Mouse (Mus musculus): Measurements from ENCODE around the gene Hist3h2a. TPM values are rescaled to one million over a fixed set of nuclear protein-coding genes. Genes with fewer than 3 reads are reported as not detected.
A peak's percentile ranks its signal among the peaks of the same experiment; 100 is the strongest.

Hist3h2a gene
- polyA plus RNA-seq, 1 experiment = 2.9 TPM

GRCm38 (mm10) chr11:58981541-58982447 is 27.3 kb downstream of the Hist3h2a start:
- peaks cover 37% of the 10 kb centered on the region for H3K36me3 ChIP-seq (ENCODE audit: control insufficient read depth, insufficient read depth, low read length, poor library complexity, severe bottlenecking)
- H3K27me3 ChIP-seq (ENCODE audit: control insufficient read depth, insufficient read depth, low read length, poor library complexity, severe bottlenecking) = no peaks in the 10 kb centered on the region
- peak; percentile 63 for TF ChIP-seq CTCF (IDR thresholded peaks at IDR 0.05; ENCODE audit: low read depth, low read length)
- no peak for TF ChIP-seq POLR2A (IDR thresholded peaks at IDR 0.05; ENCODE audit: insufficient read depth, low read length)
- no peak overlapping the region for H3K4me3 ChIP-seq (ENCODE audit: low read depth, low read length)
- H3K9me3 ChIP-seq (replicated peaks; ENCODE audit: control insufficient read depth, insufficient read depth, low read length, poor library complexity, severe bottlenecking) = no peaks in the 10 kb centered on the region
- H3K27ac ChIP-seq (ENCODE audit: insufficient read depth, low read length) = no peak overlapping the region
- H3K4me1 ChIP-seq (ENCODE audit: control insufficient read depth, insufficient read depth, low read length) = no peaks in the 10 kb centered on the region
- no peak overlapping the region for H3K9ac ChIP-seq (ENCODE audit: low read depth, poor library complexity, severe bottlenecking)

GRCm38 (mm10) chr11:58982471-58983097 is 28.1 kb downstream of the Hist3h2a start:
- Histone ChIP-seq H3K36me3 (ENCODE audit: control insufficient read depth, insufficient read depth, low read length, poor library complexity, severe bottlenecking) (peaks cover 45% of the 10 kb centered on the region), H3K27me3 (ENCODE audit: control insufficient read depth, insufficient read depth, low read length, poor library complexity, severe bottlenecking) (no peaks in the 10 kb centered on the region), H3K27ac (ENCODE audit: insufficient read depth, low read length) (no peak overlapping the region), H3K4me1 (ENCODE audit: control insufficient read depth, insufficient read depth, low read length) (no peaks in the 10 kb centered on the region), H3K9ac (ENCODE audit: low read depth, poor library complexity, severe bottlenecking) (no peak overlapping the region), H3K9me3 (replicated peaks; ENCODE audit: control insufficient read depth, insufficient read depth, low read length, poor library complexity, severe bottlenecking) (no peaks in the 10 kb centered on the region), H3K4me3 (ENCODE audit: low read depth, low read length) (no peak overlapping the region)
- TF ChIP-seq POLR2A (IDR thresholded peaks at IDR 0.05; ENCODE audit: insufficient read depth, low read length) (no peak), CTCF (IDR thresholded peaks at IDR 0.05; ENCODE audit: low read depth, low read length) (no peak), EP300 (IDR thresholded peaks at IDR 0.05; ENCODE audit: insufficient read depth, low read depth, low read length) (no peak)

- Histone ChIP-seq H3K27ac (ENCODE audit: insufficient read depth, low read length) (no peak overlapping the region), H3K36me3 (ENCODE audit: control insufficient read depth, insufficient read depth, low read length, poor library complexity, severe bottlenecking) (peaks cover 47% of the 10 kb centered on the region)
These were observed 29.3 kb downstream of the Hist3h2a start for GRCm38 (mm10) chr11:58983691-58984341.

GRCm38 (mm10) chr11:58984657-58985056 is 30.2 kb downstream of the Hist3h2a start:
- Histone ChIP-seq H3K4me3 (ENCODE audit: low read depth, low read length) (no peak overlapping the region), H3K9me3 (replicated peaks; ENCODE audit: control insufficient read depth, insufficient read depth, low read length, poor library complexity, severe bottlenecking) (no peaks in the 10 kb centered on the region), H3K4me1 (ENCODE audit: control insufficient read depth, insufficient read depth, low read length) (no peaks in the 10 kb centered on the region), H3K27me3 (ENCODE audit: control insufficient read depth, insufficient read depth, low read length, poor library complexity, severe bottlenecking) (no peaks in the 10 kb centered on the region), H3K27ac (ENCODE audit: insufficient read depth, low read length) (no peak overlapping the region), H3K9ac (ENCODE audit: low read depth, poor library complexity, severe bottlenecking) (no peak overlapping the region), H3K36me3 (ENCODE audit: control insufficient read depth, insufficient read depth, low read length, poor library complexity, severe bottlenecking) (peaks cover 48% of the 10 kb centered on the region)
- TF ChIP-seq EP300 (IDR thresholded peaks at IDR 0.05; ENCODE audit: insufficient read depth, low read depth, low read length) (no peak), CTCF (IDR thresholded peaks at IDR 0.05; ENCODE audit: low read depth, low read length) (no peak), POLR2A (IDR thresholded peaks at IDR 0.05; ENCODE audit: insufficient read depth, low read length) (no peak)

More at GRCm38 (mm10) chr11:58983691-58984341, 29.3 kb downstream of the Hist3h2a start:
- Histone ChIP-seq H3K9ac (ENCODE audit: low read depth, poor library complexity, severe bottlenecking) (no peak overlapping the region), H3K4me1 (ENCODE audit: control insufficient read depth, insufficient read depth, low read length) (no peaks in the 10 kb centered on the region), H3K27me3 (ENCODE audit: control insufficient read depth, insufficient read depth, low read length, poor library complexity, severe bottlenecking) (no peaks in the 10 kb centered on the region), H3K9me3 (replicated peaks; ENCODE audit: control insufficient read depth, insufficient read depth, low read length, poor library complexity, severe bottlenecking) (no peaks in the 10 kb centered on the region), H3K4me3 (ENCODE audit: low read depth, low read length) (no peak overlapping the region)
- no peak for TF ChIP-seq POLR2A (IDR thresholded peaks at IDR 0.05; ENCODE audit: insufficient read depth, low read length)
- TF ChIP-seq EP300 (IDR thresholded peaks at IDR 0.05; ENCODE audit: insufficient read depth, low read depth, low read length) = no peak
- TF ChIP-seq CTCF (IDR thresholded peaks at IDR 0.05; ENCODE audit: low read depth, low read length) = no peak

GRCm38 (mm10) chr11:58985299-58985917 is 30.9 kb downstream of the Hist3h2a start:
- Histone ChIP-seq H3K4me3 (ENCODE audit: low read depth, low read length) (no peak overlapping the region), H3K27ac (ENCODE audit: insufficient read depth, low read length) (no peak overlapping the region), H3K9ac (ENCODE audit: low read depth, poor library complexity, severe bottlenecking) (no peak overlapping the region), H3K27me3 (ENCODE audit: control insufficient read depth, insufficient read depth, low read length, poor library complexity, severe bottlenecking) (no peaks in the 10 kb centered on the region), H3K36me3 (ENCODE audit: control insufficient read depth, insufficient read depth, low read length, poor library complexity, severe bottlenecking) (peaks cover 48% of the 10 kb centered on the region), H3K9me3 (replicated peaks; ENCODE audit: control insufficient read depth, insufficient read depth, low read length, poor library complexity, severe bottlenecking) (no peaks in the 10 kb centered on the region), H3K4me1 (ENCODE audit: control insufficient read depth, insufficient read depth, low read length) (no peaks in the 10 kb centered on the region)
- no peak for TF ChIP-seq CTCF (IDR thresholded peaks at IDR 0.05; ENCODE audit: low read depth, low read length)
- no peak for TF ChIP-seq POLR2A (IDR thresholded peaks at IDR 0.05; ENCODE audit: insufficient read depth, low read length)
- no peak for TF ChIP-seq EP300 (IDR thresholded peaks at IDR 0.05; ENCODE audit: insufficient read depth, low read depth, low read length)

Data from ES-Bruce4 (cell line).